Mouse (Mus musculus): ENCODE measurements around the gene Dnajb6.

DNA sequence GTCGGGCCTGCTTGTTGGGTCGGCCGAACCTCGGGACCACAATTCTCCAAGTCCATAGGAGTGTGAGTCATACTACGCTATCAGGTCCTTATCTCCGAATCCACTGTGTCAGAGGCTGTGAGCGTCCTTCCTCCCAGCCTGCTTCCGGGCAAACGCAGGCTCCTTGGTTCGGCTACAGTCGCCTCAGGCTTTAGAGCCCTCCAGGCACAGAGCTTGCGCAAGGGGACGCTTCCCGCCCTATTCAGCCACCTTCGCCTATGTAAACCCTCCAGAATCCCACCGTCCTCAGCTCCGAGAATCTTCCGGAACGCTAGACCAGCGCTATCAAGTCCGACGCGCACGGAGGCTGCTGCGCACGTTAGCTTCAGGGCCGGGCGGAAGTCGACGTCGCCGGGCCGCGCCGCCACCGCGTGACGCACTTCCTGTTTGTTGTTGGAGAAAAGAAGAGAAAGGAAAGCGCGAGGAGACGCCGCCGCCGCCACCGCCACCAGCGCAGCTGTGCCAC is at the start of gene Dnajb6, which contains the start of gene Gm5129:
- TF ChIP-seq POLR2A (IDR thresholded peaks at IDR 0.05; ENCODE audit: low read depth, low read length) = peak; percentile 97
- 0 out of 2 replicates have a peak, but pooled peaks have one; percentile 11 for TF ChIP-seq JUND (conservative IDR thresholded peaks at IDR 0.05; ENCODE audit: low read depth, low read length)
- TF ChIP-seq ELF1 (IDR thresholded peaks at IDR 0.05; ENCODE audit: low read depth, low read length) = peak; percentile 89
- no peak for TF ChIP-seq EP300 (IDR thresholded peaks at IDR 0.05; ENCODE audit: low read length)
- no peak for TF ChIP-seq CTCF (conservative IDR thresholded peaks at IDR 0.05 in 1 of 2, IDR thresholded peaks at IDR 0.05 in 1 of 2; ENCODE audit: low read depth in 2 of 2, low read length in 2 of 2)
- TF ChIP-seq MYC (IDR thresholded peaks at IDR 0.05; ENCODE audit: low read depth, low read length) = peak; percentile 53; the same call in 1 of the 2 replicates
- TF ChIP-seq GABPA (IDR thresholded peaks at IDR 0.05; ENCODE audit: insufficient replicate concordance, low read depth, low read length) = peak; percentile 28; the same call in 1 of the 2 replicates
- TF ChIP-seq SMC3 (IDR thresholded peaks at IDR 0.05; ENCODE audit: low read depth, low read length) = no peak

Measured in CH12.LX (cell line).